Mouse (Mus musculus) bone marrow, adult 2 months (tissue): ENCODE results near the gene Khdc4. TPM values are rescaled to one million over a fixed set of nuclear protein-coding genes. Genes with fewer than 3 reads are reported as not detected.

Experiments
- H3K27ac ChIP-seq: fragments of 200-500 bp; 2 replicates; pipeline ENCODE4 v1.5.1; 2012; ENCODE audit warnings: low read depth, mild to moderate bottlenecking, control low read depth, inconsistent platforms, low read length; ENCODE audit not compliant: control insufficient read depth, poor library complexity, insufficient read depth
- H3K4me1 ChIP-seq: fragments of 200-500 bp; 2 replicates; pipeline ENCODE4 v1.6.1; 2011; ENCODE audit warnings: low read length; ENCODE audit not compliant: control insufficient read depth, insufficient read depth
- H3K4me3 ChIP-seq: fragments of 200-500 bp; replicated peaks from 2 replicates; pipeline ENCODE3; 2011; ENCODE audit warnings: mild to moderate bottlenecking, low read depth, low read length, control low read depth; ENCODE audit not compliant: control insufficient read depth
- CTCF ChIP-seq: fragments of 200-500 bp; IDR thresholded peaks from 2 replicates; pipeline ENCODE4 v1.5.1; 2011; ENCODE audit warnings: low read length, control low read depth; ENCODE audit not compliant: control insufficient read depth, insufficient read depth
- POLR2A ChIP-seq: fragments of 200-500 bp; IDR thresholded peaks from 2 replicates; pipeline ENCODE4 v1.6.1; 2011; ENCODE audit warnings: low read depth, mild to moderate bottlenecking, control low read depth, low read length, borderline replicate concordance; ENCODE audit not compliant: control insufficient read depth
- WGBS: fragments of 180-500 bp; shearing (Covaris S2); methylation state at CpG from one replicate; pipeline ENCODE4 v1.1.7; 2018; 5-methylcytosine and 5-hydroxymethylcytosine counted together
- polyA plus RNA-seq: library from polyadenylated mRNA; stranded (reverse); fragments of >200 nt; gene quantifications from 2 replicates; pipeline ENCODE4 v1.2.4, GENCODE M21; 2011; ENCODE audit warnings: low replicate concordance; ENCODE audit not compliant: missing spikeins, insufficient read depth, insufficient read length

Gene Khdc4
- polyA plus RNA-seq, 1 experiment: 37.6 TPM

GRCm38 (mm10) chr3:88647076-88647475, 38.5 kb upstream of the Khdc4 start:
- 80% methylated on average over 3 of the region's 3 CpGs for WGBS
- H3K27ac ChIP-seq: no peak overlapping the region
- no peaks in the 10 kb centered on the region; the same call in 1 of the 2 replicates for H3K4me1 ChIP-seq
- H3K4me3 ChIP-seq: no peak overlapping the region
- TF ChIP-seq POLR2A (no peak), CTCF (no peak)

- Histone ChIP-seq H3K27ac (no peak overlapping the region), H3K4me1 (no peaks in the 10 kb centered on the region; the same call in 1 of the 2 replicates), H3K4me3 (no peak overlapping the region)
- WGBS: 52% methylated on average over 14 of the region's 14 CpGs
- TF ChIP-seq CTCF: no peak
- no peak for TF ChIP-seq POLR2A
Measured at GRCm38 (mm10) chr3:88647779-88648413, 37.7 kb upstream of the Khdc4 start.

DNA sequence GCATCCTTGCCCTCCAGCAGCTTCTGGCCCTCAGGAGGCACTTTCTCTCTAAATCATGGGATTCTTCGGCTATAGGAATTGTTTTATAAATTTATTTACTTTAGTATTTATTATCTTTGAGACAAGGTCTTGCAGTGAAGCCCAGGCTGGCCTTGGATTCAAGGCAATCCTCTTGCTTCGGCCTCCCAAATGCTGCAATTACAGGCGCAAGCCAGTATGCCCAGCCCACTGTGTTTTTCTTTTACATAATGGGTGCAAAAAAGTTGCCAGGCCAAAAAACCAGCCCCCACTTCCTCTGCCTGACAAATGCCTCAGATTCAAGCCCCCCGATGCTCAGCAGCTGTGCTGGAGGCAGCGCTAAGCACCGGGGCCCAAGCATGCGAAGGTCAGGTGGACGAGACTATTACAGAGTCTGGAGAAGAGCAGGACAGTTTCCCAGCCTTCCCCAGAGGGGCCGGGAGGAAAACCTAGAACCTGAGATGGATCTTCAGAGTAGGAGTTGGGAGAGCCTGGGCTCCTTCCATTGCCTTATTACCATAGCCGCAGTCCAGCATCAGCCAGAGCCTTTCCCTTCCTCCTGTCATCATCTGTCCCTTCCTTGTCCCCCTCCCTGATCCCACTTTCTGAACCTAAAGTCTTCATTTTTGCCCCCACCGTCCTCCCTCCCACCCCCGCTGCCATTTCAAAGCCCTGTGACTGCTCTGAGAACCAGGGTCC, 37.0 kb upstream of the Khdc4 start:
- Histone ChIP-seq H3K4me3 (no peak overlapping the region), H3K27ac (no peak overlapping the region), H3K4me1 (no peaks in the 10 kb centered on the region; the same call in 1 of the 2 replicates)
- no peak for TF ChIP-seq POLR2A
- TF ChIP-seq CTCF: no peak
- WGBS: 85% methylated on average over 12 of the region's 12 CpGs

- no peak overlapping the region for H3K4me3 ChIP-seq
- H3K4me1 ChIP-seq: no peaks in the 10 kb centered on the region; the same call in 1 of the 2 replicates
- 60% methylated on average over 10 of the region's 10 CpGs for WGBS
- H3K27ac ChIP-seq: no peak overlapping the region
- TF ChIP-seq CTCF (no peak), POLR2A (no peak)
Measured at GRCm38 (mm10) chr3:88649186-88649585, 36.4 kb upstream of the Khdc4 start.

- no peaks in the 10 kb centered on the region; the same call in 1 of the 2 replicates for H3K4me1 ChIP-seq
- no peak for TF ChIP-seq POLR2A
- TF ChIP-seq CTCF: no peak
- H3K4me3 ChIP-seq: no peak overlapping the region
- H3K27ac ChIP-seq: no peak overlapping the region
- WGBS: 88% methylated on average over 13 of the region's 13 CpGs
Measured at GRCm38 (mm10) chr3:88649967-88650366, 35.6 kb upstream of the Khdc4 start.

- H3K27ac ChIP-seq: no peak overlapping the region
- H3K4me3 ChIP-seq: no peak overlapping the region
- TF ChIP-seq POLR2A (no peak), CTCF (no peak)
- no peaks in the 10 kb centered on the region; the same call in 1 of the 2 replicates for H3K4me1 ChIP-seq
- 44% methylated on average over 13 of the region's 13 CpGs for WGBS
Measured at GRCm38 (mm10) chr3:88650713-88651504, 34.7 kb upstream of the Khdc4 start.

- WGBS: 49% methylated on average over 18 of the region's 18 CpGs
- Histone ChIP-seq H3K4me1 (no peaks in the 10 kb centered on the region; the same call in 1 of the 2 replicates), H3K27ac (no peak overlapping the region), H3K4me3 (no peak overlapping the region)
- TF ChIP-seq POLR2A: no peak
- no peak for TF ChIP-seq CTCF
Measured at GRCm38 (mm10) chr3:88651669-88652618, 33.7 kb upstream of the Khdc4 start.
